Mouse (Mus musculus) midbrain, embryonic 14.5 days (tissue): ENCODE measurements around the gene Cpm. TPM values are rescaled to one million over a fixed set of nuclear protein-coding genes. Genes with fewer than 3 reads are reported as not detected.

ENCODE experiments used
- ATAC-seq: fragments of 200-750 bp; cut with Nextera tagmentation; 2 replicates; pipeline ENCODE4 v1.8.0; 2017; ENCODE audit warnings: moderate number of reproducible peaks, moderate library complexity; ENCODE audit not compliant: low FRiP score, low TSS enrichment
- DNase-seq: peaks from one replicate; pipeline ENCODE4 v3.0.0-alpha.2; 2015
- H3K27ac ChIP-seq: fragments of 300-500 bp; sonication (generic); replicated peaks from 2 replicates; pipeline ENCODE4 v1.5.1; 2014; ENCODE audit warnings: mild to moderate bottlenecking, low read depth, low read length, moderate library complexity
- H3K27me3 ChIP-seq: fragments of 300-500 bp; sonication (generic); 2 replicates; pipeline ENCODE4 v1.6.1; 2014; ENCODE audit warnings: low read length, control low read depth, mixed read lengths; ENCODE audit not compliant: control insufficient read depth, insufficient read depth
- H3K36me3 ChIP-seq: fragments of 300-500 bp; sonication (generic); 2 replicates; pipeline ENCODE4 v1.6.1; 2014; ENCODE audit warnings: low read length, control low read depth; ENCODE audit not compliant: control insufficient read depth, insufficient read depth
- H3K4me1 ChIP-seq: fragments of 300-500 bp; sonication (generic); 2 replicates; pipeline ENCODE4 v1.6.1; 2014; ENCODE audit warnings: mild to moderate bottlenecking, antibody characterized with exemption, low read length, control low read depth; ENCODE audit not compliant: control insufficient read depth, insufficient read depth
- H3K4me2 ChIP-seq: fragments of 300-500 bp; sonication (generic); 2 replicates; pipeline ENCODE4 v1.6.1; 2014; ENCODE audit warnings: mild to moderate bottlenecking, low read length, moderate library complexity
- H3K4me3 ChIP-seq: fragments of 300-500 bp; sonication (generic); replicated peaks from 2 replicates; pipeline ENCODE4 v1.5.1; 2014; ENCODE audit warnings: low read depth, low read length
- H3K9ac ChIP-seq: fragments of 300-500 bp; sonication (generic); replicated peaks from 2 replicates; pipeline ENCODE4 v1.6.1; 2014; ENCODE audit warnings: mild to moderate bottlenecking, low read length, moderate library complexity
- H3K9me3 ChIP-seq: fragments of 300-500 bp; sonication (generic); 2 replicates; pipeline ENCODE4 v1.6.1; 2016; ENCODE audit warnings: low read length, control low read depth, mixed read lengths; ENCODE audit not compliant: control insufficient read depth
- WGBS: fragments of 180-500 bp; shearing (Covaris S2); extraction: QIAGEN DNeasy Blood & Tissue Kit; methylation state at CpG from one replicate; pipeline ENCODE4 v1.1.7; 2014; 5-methylcytosine and 5-hydroxymethylcytosine counted together
- polyA plus RNA-seq: library from polyadenylated mRNA; unstranded; fragments of >200 nt; fragmentation: Nextera tagmentation; extraction: Ambion mirVana; gene quantifications from 2 replicates; pipeline ENCODE4 v1.2.1, GENCODE M21; 2014

The Cpm gene
- polyA plus RNA-seq, 1 experiment from 2014 or later: 5.4 TPM

GRCm38 (mm10) chr10:117709930-117710603 is 80.8 kb downstream of the Cpm start:
- Histone ChIP-seq H3K27ac (peak overlapping the region; percentile 99), H3K4me1 (peaks cover 15% of the 10 kb centered on the region), H3K4me3 (peak overlapping the region; percentile 94), H3K36me3 (peaks cover 20% of the 10 kb centered on the region), H3K9ac (peak overlapping the region; percentile 100), H3K27me3 (no peaks in the 10 kb centered on the region), H3K9me3 (no peaks in the 10 kb centered on the region), H3K4me2 (peak overlapping the region; percentile 69)
- peak; percentile 77 for ATAC-seq
- peak; percentile 92 for DNase-seq
- under 1% methylated on average over 71 of the region's 71 CpGs for WGBS

- Histone ChIP-seq H3K9me3 (no peaks in the 10 kb centered on the region), H3K4me3 (peak within 1 kb of the TSS; percentile 94), H3K27me3 (no peaks in the 10 kb centered on the region), H3K9ac (peak within 1 kb of the TSS; percentile 100), H3K27ac (peak within 1 kb of the TSS; percentile 99), H3K4me2 (peak within 1 kb of the TSS; percentile 71), H3K4me1 (peaks cover 15% of the 10 kb centered on the region), H3K36me3 (peaks cover 15% of the 10 kb centered on the region)
- WGBS: under 1% methylated on average over 52 of the region's 52 CpGs
- DNase-seq (peak; percentile 99), ATAC-seq (peak; percentile 95)
Observed at GRCm38 (mm10) chr10:117710604-117711141, 81.4 kb downstream of the Cpm start, which contains the start of gene Mdm2. Gene Mdm2 (minus strand): TSS chr10:117710758.

- Histone ChIP-seq H3K4me3 (peak overlapping the region; percentile 94), H3K4me1 (peaks cover 15% of the 10 kb centered on the region), H3K36me3 (peaks cover 12% of the 10 kb centered on the region), H3K9ac (peak overlapping the region; percentile 100), H3K9me3 (no peaks in the 10 kb centered on the region), H3K4me2 (peak overlapping the region; percentile 71), H3K27me3 (no peaks in the 10 kb centered on the region), H3K27ac (no peak overlapping the region)
- WGBS: 70% methylated on average over 5 of the region's 5 CpGs
- DNase-seq (no peak), ATAC-seq (no peak)
Observed at GRCm38 (mm10) chr10:117711408-117711807, 82.1 kb downstream of the Cpm start.

GRCm38 (mm10) chr10:117712191-117712754 is 83.0 kb downstream of the Cpm start:
- no peaks in the 10 kb centered on the region for H3K27me3 ChIP-seq
- no peaks in the 10 kb centered on the region for H3K9me3 ChIP-seq
- H3K27ac ChIP-seq: no peak overlapping the region
- H3K4me2 ChIP-seq: no peak overlapping the region
- H3K4me3 ChIP-seq: no peak overlapping the region
- peaks cover 7% of the 10 kb centered on the region; the same call in 1 of the 2 replicates for H3K36me3 ChIP-seq
- WGBS: 92% methylated on average over 9 of the region's 9 CpGs
- no peak overlapping the region for H3K9ac ChIP-seq
- ATAC-seq (no peak), DNase-seq (no peak)
- H3K4me1 ChIP-seq: peaks cover 15% of the 10 kb centered on the region

DNA sequence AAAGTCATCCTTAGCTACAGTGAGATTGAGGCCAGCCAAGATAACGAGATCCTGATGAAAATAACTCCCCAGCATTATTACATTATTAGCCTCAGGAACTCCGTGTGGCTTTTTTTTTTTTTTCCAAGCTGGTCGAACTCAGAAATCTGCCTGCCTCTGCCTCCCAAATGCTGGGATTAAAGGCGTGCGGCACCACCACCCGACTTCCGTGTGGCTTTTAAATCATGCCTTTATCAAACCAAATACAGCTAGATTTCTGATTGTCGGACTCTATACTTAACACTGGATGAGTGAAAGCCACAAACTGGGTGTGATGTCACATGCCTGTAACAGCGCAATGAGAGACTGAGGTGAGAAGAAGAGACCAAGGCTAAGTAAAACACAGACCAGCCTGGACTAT is 83.6 kb downstream of the Cpm start:
- 94% methylated on average over 9 of the region's 9 CpGs for WGBS
- ATAC-seq: no peak

GRCm38 (mm10) chr10:117713466-117713865 is 84.2 kb downstream of the Cpm start:
- Histone ChIP-seq H3K4me2 (no peak overlapping the region), H3K27ac (no peak overlapping the region), H3K4me1 (peaks cover 15% of the 10 kb centered on the region), H3K4me3 (no peak overlapping the region), H3K36me3 (peaks cover 4% of the 10 kb centered on the region; the same call in 1 of the 2 replicates), H3K27me3 (no peaks in the 10 kb centered on the region), H3K9me3 (no peaks in the 10 kb centered on the region), H3K9ac (no peak overlapping the region)
- DNase-seq: no peak
- ATAC-seq: no peak
- WGBS: 95% methylated on average over 8 of the region's 8 CpGs

More for the DNA sequence above, 83.6 kb downstream of the Cpm start:
- H3K27me3 ChIP-seq: no peaks in the 10 kb centered on the region
- H3K27ac ChIP-seq: no peak overlapping the region
- no peaks in the 10 kb centered on the region for H3K9me3 ChIP-seq
- no peak for DNase-seq
- H3K9ac ChIP-seq: no peak overlapping the region
- H3K4me3 ChIP-seq: no peak overlapping the region
- H3K4me2 ChIP-seq: no peak overlapping the region
- H3K4me1 ChIP-seq: peaks cover 15% of the 10 kb centered on the region
- H3K36me3 ChIP-seq: peaks cover 5% of the 10 kb centered on the region; the same call in 1 of the 2 replicates

DNA sequence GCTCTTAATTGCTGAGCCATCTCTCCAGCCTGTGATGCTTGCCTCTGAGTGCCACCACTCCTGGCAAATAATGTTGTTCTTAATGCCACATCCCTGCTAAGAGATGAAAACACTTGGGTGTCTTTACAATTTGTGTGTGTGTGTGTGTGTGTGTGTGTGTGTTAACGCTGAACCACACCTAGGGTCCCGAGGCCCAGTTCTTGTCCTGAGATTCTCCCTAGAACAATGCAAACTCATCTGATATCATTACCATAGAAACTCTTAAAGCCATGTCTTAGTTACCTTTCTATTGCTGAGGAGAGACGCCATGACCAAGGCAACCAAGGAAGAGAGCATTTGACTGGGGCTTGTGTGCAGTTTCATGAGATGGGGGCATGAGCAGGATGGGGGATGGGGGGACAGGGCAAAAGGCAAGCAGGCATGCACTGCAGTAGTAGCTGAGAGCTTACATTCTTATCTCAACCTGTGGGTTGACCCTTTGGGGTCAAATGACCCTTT is 84.8 kb downstream of the Cpm start:
- no peak for ATAC-seq
- 85% methylated on average over 3 of the region's 3 CpGs for WGBS
- H3K4me3 ChIP-seq: no peak overlapping the region

GRCm38 (mm10) chr10:117714928-117715500 is 85.7 kb downstream of the Cpm start:
- Histone ChIP-seq H3K9me3 (no peaks in the 10 kb centered on the region), H3K36me3 (no peaks in the 10 kb centered on the region), H3K4me1 (peaks cover 4% of the 10 kb centered on the region; the same call in 1 of the 2 replicates), H3K27me3 (no peaks in the 10 kb centered on the region), H3K4me3 (no peak overlapping the region), H3K27ac (no peak overlapping the region), H3K9ac (no peak overlapping the region), H3K4me2 (no peak overlapping the region)
- DNase-seq: no peak
- no peak for ATAC-seq
- 80% methylated on average over 4 of the region's 4 CpGs for WGBS

More for the DNA sequence above, 84.8 kb downstream of the Cpm start:
- Histone ChIP-seq H3K27ac (no peak overlapping the region), H3K4me1 (peaks cover 9% of the 10 kb centered on the region), H3K9me3 (no peaks in the 10 kb centered on the region), H3K9ac (no peak overlapping the region), H3K27me3 (no peaks in the 10 kb centered on the region), H3K36me3 (no peaks in the 10 kb centered on the region), H3K4me2 (no peak overlapping the region)
- DNase-seq: no peak
